Mouse (Mus musculus): Measurements from ENCODE around the gene Asb18. TPM values are rescaled to one million over a fixed set of nuclear protein-coding genes. Genes with fewer than 3 reads are reported as not detected.

Gene Asb18
- polyA plus RNA-seq, 2 experiments from 2014 or later, result not detected

- no peak for ATAC-seq
Measured at GRCm38 (mm10) chr1:89969072-89969713, 45.3 kb downstream of the Asb18 start.

- ATAC-seq, result no peak
Measured at GRCm38 (mm10) chr1:89968111-89968851, 46.2 kb downstream of the Asb18 start.

GRCm38 (mm10) chr1:89967585-89967984 lies 46.9 kb downstream of the Asb18 start:
- no peak for ATAC-seq

GRCm38 (mm10) chr1:89964426-89964825 lies 50.0 kb downstream of the Asb18 start:
- no peak for ATAC-seq

- ATAC-seq, result no peak
Measured at GRCm38 (mm10) chr1:89963296-89963695, 51.2 kb downstream of the Asb18 start.

- ATAC-seq, result no peak
Measured at GRCm38 (mm10) chr1:89962092-89962491, 52.4 kb downstream of the Asb18 start.

- no peak for ATAC-seq
Measured at GRCm38 (mm10) chr1:89959393-89959792, 55.1 kb downstream of the Asb18 start.

- no peak for ATAC-seq
Measured at GRCm38 (mm10) chr1:89943202-89943601, 71.3 kb downstream of the Asb18 start.

- ATAC-seq, result no peak
Measured at GRCm38 (mm10) chr1:89942395-89942976, 72.0 kb downstream of the Asb18 start.

GRCm38 (mm10) chr1:89941701-89942381 lies 72.6 kb downstream of the Asb18 start:
- no peak for ATAC-seq

GRCm38 (mm10) chr1:89940961-89941524 lies 73.4 kb downstream of the Asb18 start:
- no peak for ATAC-seq

- ATAC-seq, result no peak
Measured at GRCm38 (mm10) chr1:89939981-89940726, 74.3 kb downstream of the Asb18 start.

- ATAC-seq, result no peak
Measured at GRCm38 (mm10) chr1:89939596-89939960, 74.9 kb downstream of the Asb18 start.

- no peak for ATAC-seq
Measured at GRCm38 (mm10) chr1:89938884-89939595, 75.4 kb downstream of the Asb18 start.

GRCm38 (mm10) chr1:89935493-89936348 lies 78.7 kb downstream of the Asb18 start:
- ATAC-seq, result no peak

GRCm38 (mm10) chr1:89934316-89935260 lies 79.9 kb downstream of the Asb18 start:
- ATAC-seq, result no peak

GRCm38 (mm10) chr1:89933786-89934185 lies 80.7 kb downstream of the Asb18 start:
- no peak for ATAC-seq

- ATAC-seq, result no peak
Measured at GRCm38 (mm10) chr1:89933028-89933427, 81.4 kb downstream of the Asb18 start.

GRCm38 (mm10) chr1:89932616-89933015 lies 81.8 kb downstream of the Asb18 start:
- no peak for ATAC-seq

All from activated CD4-positive, CD25-positive, alpha-beta regulatory T cell, adult 4 months (primary cell).